Mouse (Mus musculus) adipocyte (in vitro differentiated cells): ENCODE data around the gene Gna13.

Experiments used
- DNase-seq: peaks from one replicate; pipeline ENCODE4 v3.0.0-alpha.2; 2016; ENCODE audit warnings: low spot score

Gna13 gene

DNA sequence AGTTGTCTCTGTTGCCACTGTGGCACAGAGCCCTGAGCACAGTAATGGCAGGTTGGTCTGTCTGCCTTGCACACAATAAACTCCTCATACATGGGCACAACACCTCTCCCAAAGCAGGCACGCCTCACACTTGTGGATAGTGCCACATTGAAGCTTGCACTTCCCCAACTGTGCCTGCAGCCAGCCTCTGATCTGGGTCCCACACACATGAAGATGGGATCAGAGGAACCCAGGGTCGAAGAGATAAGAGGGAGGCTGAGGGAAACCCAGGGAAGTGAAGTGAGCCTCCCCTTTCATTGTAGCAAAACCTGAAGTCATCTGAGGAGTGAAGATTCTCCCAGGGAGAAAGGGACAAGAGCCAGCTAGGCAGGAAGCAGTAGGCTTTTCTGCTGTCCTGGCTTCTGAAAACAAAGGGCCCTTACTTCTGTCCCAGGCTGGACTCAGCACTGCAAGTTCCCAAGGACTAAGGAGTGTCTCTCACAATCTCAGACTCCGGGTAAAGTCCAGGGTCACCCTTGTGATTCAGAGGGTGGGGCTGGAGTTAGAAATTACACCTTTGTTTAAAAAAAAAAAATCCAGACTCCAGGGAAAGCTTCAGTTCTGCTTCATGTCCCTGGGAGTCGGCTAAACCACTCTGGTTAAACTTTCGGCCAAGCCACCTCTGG lies 12.8 kb upstream of the Gna13 start:
- no peak for DNase-seq

GRCm38 (mm10) chr11:109350317-109350714 lies 12.3 kb upstream of the Gna13 start:
- no peak for DNase-seq

DNA sequence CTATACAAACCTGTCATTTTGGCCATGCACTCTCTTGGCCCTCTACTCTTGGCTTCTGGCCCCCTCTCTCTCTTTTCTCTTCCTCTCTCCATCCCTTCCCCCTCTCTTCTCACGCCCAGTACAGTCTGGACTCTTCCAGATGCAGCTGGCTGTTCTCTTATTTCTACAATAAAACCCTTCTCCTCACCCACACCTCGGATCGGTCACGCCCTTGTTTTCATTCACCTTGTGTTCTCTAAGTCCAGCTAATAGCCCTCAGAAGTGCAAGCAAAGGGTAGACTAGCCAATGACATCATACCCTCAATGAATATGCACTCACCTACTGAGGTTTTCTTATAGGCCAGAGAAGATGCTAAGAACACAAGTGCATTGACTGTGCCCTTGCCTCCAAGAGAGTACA lies 11.1 kb upstream of the Gna13 start:
- no peak for DNase-seq

DNA sequence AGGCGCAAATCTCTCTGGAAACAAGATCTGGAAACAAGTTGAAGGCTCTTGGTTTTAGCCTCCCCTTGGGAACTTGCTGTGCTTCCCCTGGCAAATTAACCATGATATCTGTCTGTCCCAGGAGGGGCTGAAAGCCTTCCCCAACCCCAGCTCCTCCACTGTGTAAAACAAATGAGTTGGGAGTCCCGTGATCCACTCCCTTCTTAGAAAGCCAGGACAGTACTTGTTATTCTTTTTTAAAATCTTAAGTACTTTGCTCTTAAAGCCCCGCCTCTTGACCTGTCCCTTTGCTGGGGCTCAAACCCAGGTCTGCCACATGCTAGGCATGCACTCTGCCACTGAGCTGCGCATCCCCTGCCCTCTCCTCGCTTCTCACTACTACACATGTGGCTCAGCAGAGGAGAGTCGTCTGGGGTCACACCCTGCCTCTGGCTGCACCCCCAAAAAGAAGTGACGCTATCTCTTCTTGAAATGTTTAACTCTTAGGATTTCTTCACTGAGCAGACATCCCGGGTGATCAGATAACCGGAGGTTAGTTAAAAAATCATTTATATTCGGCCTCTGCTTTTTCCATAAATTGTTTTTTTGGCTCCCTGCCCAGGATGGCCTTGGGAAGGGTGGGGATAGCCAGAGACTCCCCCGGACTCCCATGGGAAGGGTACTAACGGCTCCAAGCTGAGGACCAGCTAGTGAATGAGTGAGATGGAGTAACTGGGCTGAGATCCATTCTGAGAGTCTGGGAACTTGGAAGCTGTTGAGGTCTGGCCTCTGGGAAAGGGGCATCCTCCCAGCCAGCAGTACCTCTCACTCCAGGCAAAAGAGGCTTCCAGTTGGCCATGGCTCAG lies 9.0 kb upstream of the Gna13 start:
- no peak for DNase-seq

GRCm38 (mm10) chr11:109354236-109354613 lies 8.4 kb upstream of the Gna13 start:
- no peak for DNase-seq

- no peak for DNase-seq
Observed at GRCm38 (mm10) chr11:109355771-109356388, 6.8 kb upstream of the Gna13 start.

DNA sequence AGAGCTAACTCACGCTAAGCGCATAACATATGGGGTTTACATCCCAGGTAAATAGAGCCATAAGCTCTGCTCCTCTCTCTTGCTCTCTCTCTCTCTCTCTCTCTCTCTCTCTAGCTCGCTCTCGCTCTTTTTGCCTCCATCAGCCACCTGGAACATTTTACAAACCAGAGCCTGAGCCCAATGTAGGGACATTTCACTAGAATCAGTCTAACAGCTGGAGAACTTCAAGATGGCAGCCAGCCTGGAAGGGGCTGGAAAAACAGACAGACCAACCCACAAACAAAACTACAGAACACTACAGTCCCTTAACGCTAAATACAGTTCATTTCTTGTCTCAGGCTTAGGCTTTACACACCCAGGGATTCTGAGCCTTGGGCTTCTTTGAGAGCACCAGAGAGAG lies 5.5 kb upstream of the Gna13 start:
- DNase-seq: no peak

DNA sequence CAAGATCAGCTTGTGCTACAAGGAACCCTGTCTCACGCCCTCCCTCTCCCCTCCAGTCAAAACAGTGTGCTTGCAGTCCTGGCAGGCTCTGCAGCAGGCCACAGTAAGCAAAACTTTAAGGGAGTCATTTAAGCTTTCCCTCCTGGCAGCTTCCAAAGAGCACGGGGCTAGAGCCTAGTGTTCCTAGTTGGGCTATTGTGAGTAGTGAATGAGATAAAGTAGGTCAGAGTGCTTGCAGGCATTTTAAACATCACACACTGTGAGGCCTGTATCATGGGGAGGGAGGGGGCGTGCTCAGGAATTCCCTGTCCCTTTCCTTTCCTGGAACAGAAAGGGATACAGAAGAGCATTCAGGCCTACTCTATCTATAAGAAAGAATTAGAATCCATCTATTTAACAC lies 4.1 kb upstream of the Gna13 start:
- DNase-seq: peak; percentile 69

GRCm38 (mm10) chr11:109359043-109359752 lies 3.4 kb upstream of the Gna13 start:
- peak; percentile 72 for DNase-seq

DNA sequence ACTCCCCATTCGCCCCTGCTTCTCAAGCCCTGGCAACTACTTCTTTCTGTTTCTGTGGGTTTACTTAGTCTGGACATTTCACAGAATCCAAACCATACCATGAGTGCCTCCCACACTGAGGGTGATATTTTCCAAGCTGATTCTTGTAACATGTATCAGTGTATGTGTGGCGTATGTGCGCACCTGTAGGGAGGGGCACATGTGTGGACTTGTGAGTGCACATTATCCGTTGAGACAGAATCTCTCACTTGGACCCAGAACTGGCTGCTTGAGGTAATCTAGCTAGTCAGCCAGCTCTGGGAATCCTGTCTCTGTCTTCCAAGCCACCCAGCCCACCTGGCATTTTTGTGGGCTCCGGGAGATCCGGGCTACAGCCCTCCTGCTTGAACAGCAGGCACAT lies 2.5 kb upstream of the Gna13 start:
- no peak for DNase-seq

DNA sequence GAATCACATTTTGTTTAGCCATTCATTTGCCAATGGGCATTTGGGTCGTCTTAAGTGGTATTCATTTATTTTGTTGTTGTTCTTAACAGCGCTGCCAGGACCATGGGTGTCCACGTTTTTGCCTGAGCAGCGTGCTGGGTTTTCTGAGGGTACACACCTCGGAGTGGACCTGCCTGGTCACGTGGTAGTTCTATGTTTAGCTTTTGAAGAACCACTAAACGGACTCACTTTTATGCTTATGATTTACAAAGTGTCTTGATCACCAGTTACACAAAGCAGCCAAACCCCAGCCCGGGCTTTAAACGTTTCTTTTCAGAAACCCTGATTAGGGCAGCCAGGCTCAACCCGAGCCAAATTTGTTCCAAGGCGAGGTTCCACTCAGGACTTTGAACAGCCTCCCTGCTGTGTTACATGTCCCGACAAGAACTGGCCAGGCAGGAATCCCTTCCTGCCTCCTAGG lies 2.0 kb upstream of the Gna13 start:
- no peak for DNase-seq

DNA sequence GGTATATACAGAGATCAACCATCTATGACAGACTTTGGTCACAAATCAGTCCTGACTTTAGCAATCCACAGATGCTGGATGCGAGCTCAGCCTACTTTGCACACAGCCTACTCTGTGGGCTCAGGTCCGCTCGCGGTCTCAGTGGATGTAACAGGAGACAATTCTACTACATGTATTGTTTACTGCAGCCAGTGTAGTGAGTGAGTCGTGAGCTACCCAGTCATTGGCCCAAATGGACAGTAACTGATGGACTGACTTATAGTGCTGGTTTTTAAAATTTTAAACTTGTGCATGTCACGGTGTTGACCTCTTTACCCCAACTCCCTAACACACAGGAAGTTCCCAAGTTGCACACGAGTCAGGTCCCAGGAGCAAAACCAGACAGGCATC lies 1.4 kb upstream of the Gna13 start:
- no peak for DNase-seq

- peak; percentile 51 for DNase-seq
Observed at GRCm38 (mm10) chr11:109361631-109362462, 784 bp upstream of the Gna13 start.

DNA sequence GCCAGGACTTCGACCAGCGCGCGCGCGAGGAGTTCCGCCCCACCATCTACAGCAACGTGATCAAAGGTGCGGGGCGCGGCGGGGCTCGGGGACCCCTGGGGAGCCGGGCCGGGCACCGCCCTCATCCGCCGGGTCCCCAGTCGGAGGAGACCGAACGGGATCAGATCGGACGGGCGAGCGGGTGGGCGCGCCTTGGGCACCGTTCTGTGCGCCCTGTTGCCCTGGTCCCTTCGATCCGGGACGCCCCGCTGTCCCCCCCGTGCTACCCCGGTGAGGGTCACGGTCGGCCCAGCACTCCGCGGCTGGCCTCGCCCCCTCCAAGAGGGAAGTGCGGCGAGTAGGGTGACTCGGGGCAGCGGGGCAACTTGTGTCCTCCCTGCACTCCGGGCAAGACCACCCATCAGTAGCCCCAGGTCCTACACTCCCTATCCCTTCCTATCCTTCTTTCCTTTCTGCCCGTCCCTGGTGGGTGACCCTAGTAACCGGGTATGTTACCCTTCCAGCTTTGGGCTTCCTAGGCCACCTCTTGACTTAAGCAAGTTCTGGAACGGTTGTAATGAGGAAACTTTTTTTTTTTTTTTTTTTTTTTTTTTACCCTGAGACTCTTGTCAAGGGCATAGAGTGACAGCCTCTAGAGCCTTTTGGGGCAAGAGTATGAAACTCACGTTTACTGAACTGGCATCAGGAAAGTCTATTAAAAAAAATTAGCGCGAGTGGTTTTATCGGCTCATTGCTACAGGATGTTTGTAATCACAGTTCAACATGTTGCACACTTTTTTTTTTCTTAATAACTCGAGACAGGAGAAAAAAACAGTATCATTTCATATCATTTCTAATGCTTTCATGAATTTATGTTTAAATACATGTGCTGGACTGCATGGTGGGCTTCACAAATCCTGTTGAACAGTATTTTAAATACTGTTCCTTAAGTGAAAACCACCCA lies 831 bp downstream of the Gna13 start:
- DNase-seq: peak; percentile 52

DNA sequence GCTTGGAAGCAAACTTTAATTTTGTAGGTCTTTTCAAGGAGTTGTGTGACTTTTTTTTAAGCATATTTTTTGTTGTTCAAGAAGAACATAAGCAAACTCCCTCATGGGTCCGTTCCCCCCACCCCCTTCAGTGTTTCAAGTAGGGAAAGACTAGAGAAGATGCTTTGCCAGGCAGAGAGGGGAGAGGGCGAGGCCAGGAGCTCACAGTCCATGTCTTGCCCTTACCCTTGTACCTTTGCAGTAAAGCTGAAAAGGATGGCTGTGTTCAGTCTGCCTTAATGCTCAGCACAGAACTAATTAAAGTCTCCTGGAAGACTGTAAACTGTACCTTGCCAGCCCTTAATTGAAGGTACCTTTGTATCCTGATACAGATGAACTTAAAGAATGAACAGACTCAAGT lies 1.7 kb downstream of the Gna13 start:
- DNase-seq: no peak

- no peak for DNase-seq
Observed at GRCm38 (mm10) chr11:109364881-109365280, 2.2 kb downstream of the Gna13 start.

GRCm38 (mm10) chr11:109365818-109366217 lies 3.2 kb downstream of the Gna13 start:
- no peak for DNase-seq

- DNase-seq: no peak
Observed at GRCm38 (mm10) chr11:109366802-109367579, 4.4 kb downstream of the Gna13 start.

- DNase-seq: no peak
Observed at GRCm38 (mm10) chr11:109369026-109369637, 6.5 kb downstream of the Gna13 start.
